21 mouse cellular contexts compared by ENCODE assay signal in genomic region chr4:16242123-16242522, GRCm38 (mm10).
A peak's percentile ranks its signal among the peaks of the same experiment; 100 is the strongest.
DNase-seq lines count a peak whose midpoint lies in the region; TF ChIP-seq lines count a peak whose summit lies in the region.
"Had no signal": no experiment of that assay in that cellular context is flagged by ENCODE, and none has a peak within 500 bp of the region (broad histone marks: within the 10 kb centered on the region; RNA-seq: fewer than 3 reads in every experiment).

No protein-coding gene starts in this region.

- H3K27me3 ChIP-seq in midbrain, embryonic 10.5 days (ENCODE audit: low read depth, poor library complexity, severe bottlenecking) = no peaks in the 10 kb centered on the region
- H3K27me3 ChIP-seq in thymus, adult 2 months (ENCODE audit: control insufficient read depth, insufficient read depth, low read length) = no peaks in the 10 kb centered on the region
- H3K27me3 ChIP-seq: embryonic facial prominence, embryonic 15.5 days; heart, embryonic 15.5 days; intestine, embryonic 15.5 days had no signal

- no peaks in the 10 kb centered on the region for H3K4me1 ChIP-seq in midbrain, embryonic 10.5 days
- H3K4me1 ChIP-seq in thymus, adult 2 months (replicated peaks; ENCODE audit: control insufficient read depth, insufficient read depth, low read length) = no peaks in the 10 kb centered on the region
- H3K4me1 ChIP-seq: embryonic facial prominence, embryonic 15.5 days; forebrain, embryonic 10.5 days; heart, embryonic 15.5 days; hindbrain, embryonic 10.5 days; intestine, embryonic 15.5 days had no signal

- H3K9me3 ChIP-seq in midbrain, embryonic 10.5 days (replicated peaks) = no peaks in the 10 kb centered on the region
- H3K9me3 ChIP-seq: embryonic facial prominence, embryonic 15.5 days; forebrain, embryonic 10.5 days; heart, embryonic 15.5 days; hindbrain, embryonic 10.5 days; intestine, embryonic 15.5 days had no signal

- H3K27ac ChIP-seq in midbrain, embryonic 10.5 days (replicated peaks) = no peak overlapping the region
- H3K27ac ChIP-seq in thymus, adult 2 months (ENCODE audit: control insufficient read depth, insufficient read depth, low read length) = no peak overlapping the region
- H3K27ac ChIP-seq: embryonic facial prominence, embryonic 15.5 days; forebrain, embryonic 10.5 days; gastrocnemius, adult 2 months; heart, embryonic 15.5 days; hindbrain, embryonic 10.5 days; hindbrain, embryonic 14.5 days; intestine, embryonic 15.5 days had no signal

- no peaks in the 10 kb centered on the region for H3K36me3 ChIP-seq in midbrain, embryonic 10.5 days
- no peaks in the 10 kb centered on the region for H3K36me3 ChIP-seq in thymus, adult 2 months (ENCODE audit: control insufficient read depth, insufficient read depth, low read length)
- H3K36me3 ChIP-seq: embryonic facial prominence, embryonic 15.5 days; forebrain, embryonic 10.5 days; heart, embryonic 15.5 days; hindbrain, embryonic 10.5 days; intestine, embryonic 15.5 days had no signal

- peak; percentile 24 for DNase-seq in brain, adult 2 months (ENCODE audit: low read depth, low spot score)
- peak; percentile 40 for DNase-seq in cerebellum, adult 11-12 months
- DNase-seq in cerebellum, adult 9-10 months = peak; percentile 59
- peak; percentile 35 to 38 for DNase-seq in cerebellum, postnatal 25 days
- DNase-seq in midbrain, embryonic 10.5 days (ENCODE audit: low spot score) = no peak
- no peak for DNase-seq in left cerebral cortex, adult 11 months (ENCODE audit: low spot score)
- no peak for DNase-seq in thymus, adult 2 months
- DNase-seq: adrenal gland, adult 2 months; adrenal gland, postnatal 25 days; embryo, embryonic 11 days; gastrocnemius, adult 2 months; gastrocnemius, postnatal 25 days; heart, postnatal 14 days; kidney, adult 18-20 months had no signal

- 73% methylated on average over 4 of the region's 4 CpGs for WGBS in midbrain, embryonic 10.5 days
- WGBS in thymus, adult 2 months = 92% methylated on average over 4 of the region's 4 CpGs

- no peak for TF ChIP-seq POLR2A in thymus, adult 2 months (IDR thresholded peaks at IDR 0.05; ENCODE audit: control insufficient read depth, extremely low read depth, insufficient read depth, low read length, poor library complexity)

- H3K4me3 ChIP-seq in midbrain, embryonic 10.5 days = no peak overlapping the region
- H3K4me3 ChIP-seq in thymus, adult 2 months (ENCODE audit: control insufficient read depth, insufficient read depth, low read length) = no peak overlapping the region
- H3K4me3 ChIP-seq: embryonic facial prominence, embryonic 15.5 days; erythroblast, embryonic 14.5 days; forebrain, embryonic 10.5 days; gastrocnemius, adult 2 months; heart, embryonic 15.5 days; hindbrain, embryonic 10.5 days; intestine, embryonic 15.5 days had no signal

- no peak for TF ChIP-seq CTCF in thymus, adult 2 months (IDR thresholded peaks at IDR 0.05; ENCODE audit: borderline replicate concordance, control insufficient read depth, extremely low read depth, insufficient read depth, low read length, poor library complexity)

Comparison
In these comparisons a context has a peak if more than half of its experiments do, and no peak if none do; other contexts are left out.
1. DNase-seq: peak in brain, adult 2 months (single experiment), cerebellum, adult 11-12 months (single experiment), cerebellum, adult 9-10 months (single experiment) and cerebellum, postnatal 25 days (2 of 2); none in midbrain, embryonic 10.5 days (single experiment), left cerebral cortex, adult 11 months (single experiment) and thymus, adult 2 months (single experiment).